Mouse (Mus musculus) brain, adult 10 weeks (tissue): ENCODE results near the gene Pim3. TPM values are rescaled to one million over a fixed set of nuclear protein-coding genes. Genes with fewer than 3 reads are reported as not detected.

Source experiments
- polyA plus RNA-seq: library from polyadenylated mRNA; stranded (reverse); fragments of 350-450 nt; fragmentation: Illumina TruSeq; extraction: RNeasy Lipid Tissue Mini Kit (QIAGEN cat#74804); gene quantifications from one replicate; pipeline ENCODE4 v1.2.3, GENCODE M21; 2015; ENCODE audit warnings: low read depth, low replicate concordance

Gene Pim3
- polyA plus RNA-seq, result 39.4 TPM

GRCm38 (mm10) chr15:88861772-88862622 lies at the start of gene Pim3:
Pim3 (plus strand) TSS chr15:88862186.

GRCm38 (mm10) chr15:88819026-88819905 lies 42.7 kb upstream of the Pim3 start, which contains the start of the genes Alg12 and Creld2:
Alg12 (minus strand) TSS chr15:88819318.
Creld2 (plus strand) TSS chr15:88819646.

Other genes with a start within 250 kb of the Pim3 start
- gene Brd1, start 128.0 kb upstream of the Pim3 start, polyA plus RNA-seq, result 23.4 TPM
- gene Zbed4, start 110.5 kb upstream of the Pim3 start, polyA plus RNA-seq, result 6.4 TPM
- gene Alg12, start 42.9 kb upstream of the Pim3 start, polyA plus RNA-seq, result 12.9 TPM
- 23.6 TPM for gene Creld2, start 42.5 kb upstream of the Pim3 start, polyA plus RNA-seq
- 0.76 TPM for gene Ttll8, start 92.2 kb downstream of the Pim3 start, polyA plus RNA-seq
- 156 TPM for gene Mlc1, start 116.8 kb downstream of the Pim3 start, polyA plus RNA-seq
- gene Mov10l1, start 120.7 kb downstream of the Pim3 start, polyA plus RNA-seq, result not detected
- gene Panx2, start 197.5 kb downstream of the Pim3 start, polyA plus RNA-seq, result 94.0 TPM
- 19.8 TPM for gene Trabd, start 212.9 kb downstream of the Pim3 start, polyA plus RNA-seq
- gene Selenoo, start 226.9 kb downstream of the Pim3 start, polyA plus RNA-seq, result 27.4 TPM